Mouse (Mus musculus) liver, adult 2 months (tissue): ENCODE measurements at regions not wholly inside any gene's neighbourhood (a gene's known extent, or its start where the extent isn't known, plus 50 kb on each side); places are given as distances from the start of the nearest gene placed in this dataset.

Source experiments
- CTCF ChIP-seq: fragments of 200-500 bp; IDR thresholded peaks from 2 replicates; pipeline ENCODE4 v1.5.1; 2011; ENCODE audit warnings: low read depth, low read length, control low read depth
- POLR2A ChIP-seq: fragments of 200-500 bp; IDR thresholded peaks from 2 replicates; pipeline ENCODE4 v1.6.1; 2011; ENCODE audit warnings: low read length, control low read depth; ENCODE audit not compliant: insufficient read depth; ENCODE audit errors: extremely low read depth

DNA sequence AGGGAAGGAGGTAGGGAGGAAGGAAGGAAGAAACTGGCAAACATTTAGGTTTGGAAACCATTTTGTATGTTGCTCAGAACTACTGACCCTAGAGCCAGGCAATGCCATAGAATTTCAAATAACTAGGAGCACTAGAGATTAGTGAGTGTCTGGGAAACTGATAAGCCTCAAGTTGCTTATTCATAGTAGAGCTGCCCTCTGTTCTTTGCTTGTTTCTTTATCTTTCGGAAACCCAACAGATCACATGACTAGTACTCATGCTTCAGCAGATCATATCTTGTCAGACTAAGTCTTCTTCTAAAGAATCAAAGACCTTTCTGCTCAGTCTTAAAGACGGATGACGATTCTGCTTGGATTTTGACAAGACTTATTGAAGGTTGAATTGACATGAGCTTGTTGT, 630.5 kb upstream of the Chrm3 start:
- TF ChIP-seq POLR2A (no peak), CTCF (no peak)
